Mouse (Mus musculus) myocyte (in vitro differentiated cells): ENCODE results near the gene Olfr73.

ENCODE experiments used
- CEBPB ChIP-seq: IDR thresholded peaks from 2 replicates; pipeline ENCODE4 v1.6.1; 2011; ENCODE audit warnings: mild to moderate bottlenecking, moderate library complexity; ENCODE audit not compliant: poor library complexity, insufficient read depth, severe bottlenecking
- E2F4 ChIP-seq: IDR thresholded peaks from one replicate; pipeline ENCODE4 v1.6.1; 2011; ENCODE audit warnings: mild to moderate bottlenecking, control low read depth, moderate library complexity; ENCODE audit not compliant: insufficient read depth
- MAX ChIP-seq: IDR thresholded peaks from one replicate; pipeline ENCODE4 v1.6.1; 2011; ENCODE audit warnings: low read depth, mild to moderate bottlenecking, control low read depth
- MYOD1 ChIP-seq, 3 experiments: IDR thresholded peaks; one replicate each; pipeline ENCODE4 v1.6.1; 2011; ENCODE audit warnings: control low read depth in 2 of 3, low read depth in 2 of 3, mild to moderate bottlenecking in 2 of 3, moderate library complexity in 1 of 3; ENCODE audit not compliant: insufficient read length in 2 of 3, control insufficient read depth in 1 of 3
- MYOG ChIP-seq, 3 experiments: IDR thresholded peaks; one replicate each; pipeline ENCODE4 v1.6.1; 2011; ENCODE audit warnings: control low read depth in 2 of 3, low read depth in 2 of 3, mild to moderate bottlenecking in 2 of 3; ENCODE audit not compliant: insufficient read length in 2 of 3, control insufficient read depth in 1 of 3, insufficient read depth in 1 of 3
- POLR2A ChIP-seq: IDR thresholded peaks from one replicate; pipeline ENCODE4 v1.6.1; 2011; ENCODE audit warnings: low read depth, mild to moderate bottlenecking, control low read depth, moderate library complexity; ENCODE audit not compliant: insufficient read length
- POLR2AphosphoS2 ChIP-seq: IDR thresholded peaks from one replicate; pipeline ENCODE4 v1.6.1; 2011; ENCODE audit warnings: low read depth, control low read depth; ENCODE audit not compliant: insufficient read length
- REST ChIP-seq: IDR thresholded peaks from one replicate; pipeline ENCODE4 v1.6.1; 2011; ENCODE audit warnings: mild to moderate bottlenecking, control low read depth, moderate library complexity; ENCODE audit not compliant: insufficient read depth, insufficient read length
- TCF12 ChIP-seq: IDR thresholded peaks from one replicate; pipeline ENCODE4 v1.6.1; 2011; ENCODE audit warnings: mild to moderate bottlenecking, control low read depth; ENCODE audit not compliant: poor library complexity, insufficient read depth, severe bottlenecking
- TCF3 ChIP-seq: IDR thresholded peaks from one replicate; pipeline ENCODE4 v1.6.1; 2011; ENCODE audit warnings: low read depth, control low read depth; ENCODE audit not compliant: insufficient read length
- USF1 ChIP-seq: IDR thresholded peaks from one replicate; pipeline ENCODE4 v1.6.1; 2011; ENCODE audit warnings: low read depth, mild to moderate bottlenecking, control low read depth, moderate library complexity

- TF ChIP-seq POLR2A (no peak), MYOD1 (IDR thresholded peaks at IDR 0.05; ENCODE audit: control insufficient read depth in 1 of 3, insufficient read length in 2 of 3, low read depth in 2 of 3) (no peak), USF1 (no peak), CEBPB (no peak), POLR2AphosphoS2 (no peak), MAX (no peak), MYOG (IDR thresholded peaks at IDR 0.05; ENCODE audit: control insufficient read depth in 1 of 3, insufficient read depth in 1 of 3, insufficient read length in 2 of 3, low read depth in 2 of 3) (no peak), TCF12 (no peak), E2F4 (no peak), REST (no peak), TCF3 (no peak)
Measured at GRCm38 (mm10) chr2:88051029-88051428, 13.5 kb upstream of the Olfr73 start, which contains the start of gene Olfr1162.
